ENCODE assay signal across 14 mouse cellular contexts in genomic region chr12:73304636-73305035, GRCm38 (mm10). TPM values are rescaled to one million over a fixed set of nuclear protein-coding genes. Genes with fewer than 3 reads are reported as not detected.
DNase-seq lines count a peak whose midpoint lies in the region; ATAC-seq lines count a peak whose summit lies in the region.
"Had no signal": no experiment of that assay in that cellular context is flagged by ENCODE, and none has a peak within 500 bp of the region (broad histone marks: within the 10 kb centered on the region; RNA-seq: fewer than 3 reads in every experiment).

No protein-coding gene starts in this region.

- H3K36me3 ChIP-seq in forebrain, embryonic 11.5 days (ENCODE audit: control insufficient read depth, insufficient read depth, low read length): no peaks in the 10 kb centered on the region
- H3K36me3 ChIP-seq: forebrain, embryonic 15.5 days had no signal

- no peaks in the 10 kb centered on the region for H3K9me3 ChIP-seq in forebrain, embryonic 11.5 days (ENCODE audit: control insufficient read depth, low read length)
- H3K9me3 ChIP-seq: forebrain, embryonic 15.5 days; limb, embryonic 12.5 days had no signal

- ATAC-seq in forebrain, embryonic 11.5 days (replicated peaks; ENCODE audit: low FRiP score): no peak
- ATAC-seq: forebrain, embryonic 15.5 days; liver, postnatal 0 days had no signal

- no peak overlapping the region for H3K4me3 ChIP-seq in forebrain, embryonic 11.5 days (ENCODE audit: low read depth, low read length)
- H3K4me3 ChIP-seq: forebrain, embryonic 15.5 days; limb, embryonic 12.5 days had no signal

- H3K27me3 ChIP-seq in forebrain, embryonic 11.5 days (ENCODE audit: control insufficient read depth, insufficient read depth, low read length): no peaks in the 10 kb centered on the region
- H3K27me3 ChIP-seq: forebrain, embryonic 15.5 days; limb, embryonic 12.5 days had no signal

- intact Hi-C loops in gastrocnemius, postnatal 14 days (cut with DNase I; ENCODE audit: low total_unique reads): no loop called here

- DNase-seq in gastrocnemius, postnatal 25 days: peak; percentile 30
- DNase-seq in gastrocnemius, postnatal 14 days: no peak
- peak; percentile 53 for DNase-seq in NIH3T3 (ENCODE audit: low read depth)
- peak; percentile 64 for DNase-seq in fat pad, adult 2 months (ENCODE audit: extremely low read depth, low read depth, low spot score)
- peak; percentile 55 for DNase-seq in kidney, postnatal 14 days
- DNase-seq in forebrain, embryonic 11.5 days (ENCODE audit: low spot score): no peak
- DNase-seq in retina, embryonic 14.5 days (ENCODE audit: low spot score): no peak
- no peak for DNase-seq in layer of hippocampus, adult 8-10 months (ENCODE audit: low spot score in 2 of 2)
- DNase-seq: liver, postnatal 0 days; right cerebral cortex, postnatal 4 days; thymus, adult 2 months had no signal

- no peak overlapping the region for H3K9ac ChIP-seq in forebrain, embryonic 11.5 days (ENCODE audit: low read length)
- H3K9ac ChIP-seq: forebrain, embryonic 15.5 days; hindbrain, embryonic 14.5 days; limb, embryonic 12.5 days; liver, postnatal 0 days had no signal

- 92% methylated on average over 4 of the region's 4 CpGs for WGBS in forebrain, embryonic 11.5 days

- no peaks in the 10 kb centered on the region for H3K4me1 ChIP-seq in forebrain, embryonic 11.5 days (replicated peaks; ENCODE audit: control insufficient read depth, insufficient read depth, low read length)
- H3K4me1 ChIP-seq: forebrain, embryonic 15.5 days; limb, embryonic 12.5 days had no signal

- H3K4me2 ChIP-seq in forebrain, embryonic 11.5 days (ENCODE audit: low read depth, low read length, severe bottlenecking): no peak overlapping the region
- H3K4me2 ChIP-seq: forebrain, embryonic 15.5 days; hindbrain, embryonic 14.5 days; limb, embryonic 12.5 days had no signal

- no peak overlapping the region for H3K27ac ChIP-seq in forebrain, embryonic 11.5 days (ENCODE audit: low read depth, low read length)
- H3K27ac ChIP-seq: forebrain, embryonic 15.5 days; hindbrain, embryonic 14.5 days; limb, embryonic 12.5 days had no signal

RNA-seq across cellular contexts. Expression of gene Slc38a6, which starts 18.1 kb away (rescaled TPM):
- total RNA-seq in gastrocnemius, postnatal 25 days (2021): 1 to 10 TPM; 3.0 to 3.1 TPM
- 1 to 10 TPM; 4.5 to 5.5 TPM for total RNA-seq in gastrocnemius, postnatal 14 days (2021)
- polyA plus RNA-seq in forebrain, embryonic 11.5 days (2014; fragmentation: Nextera tagmentation; extraction: Ambion mirVana): 7.0 and 9.7 TPM in 2 replicates
- total RNA-seq in layer of hippocampus, adult 8-10 months (2022): 10 to 100 TPM; 14.6 to 22.1 (median 19.2) TPM

RNA-seq across cellular contexts. Expression of gene Trmt5, which starts 18.1 kb away (rescaled TPM):
- 1 to 10 TPM; 6.2 to 6.3 TPM for total RNA-seq in gastrocnemius, postnatal 25 days (2021)
- 1 to 10 TPM; 6.3 to 7.5 TPM for total RNA-seq in gastrocnemius, postnatal 14 days (2021)
- polyA plus RNA-seq in forebrain, embryonic 11.5 days (2014; fragmentation: Nextera tagmentation; extraction: Ambion mirVana): 18.3 and 19.8 TPM in 2 replicates
- 10 to 100 TPM; 11.2 to 14.4 (median 12.3) TPM for total RNA-seq in layer of hippocampus, adult 8-10 months (2022)

Comparison
In these comparisons a context has a peak if more than half of its experiments do, and no peak if none do; other contexts are left out.
1. DNase-seq: peak in gastrocnemius, postnatal 25 days (single experiment), NIH3T3 (single experiment), fat pad, adult 2 months (single experiment) and kidney, postnatal 14 days (single experiment); none in gastrocnemius, postnatal 14 days (single experiment), forebrain, embryonic 11.5 days (single experiment), retina, embryonic 14.5 days (single experiment) and layer of hippocampus, adult 8-10 months (0 of 2).